Mouse (Mus musculus) lung, postnatal 4 days (tissue): ENCODE data around the gene Dnaic2.

Experiments used
- DNase-seq, 2 experiments: peaks; one replicate each; pipeline ENCODE4 v3.0.0; 2021

Dnaic2 gene

GRCm38 (mm10) chr11:114702311-114702995, 24.8 kb upstream of the Dnaic2 start:
- DNase-seq = no peak

GRCm38 (mm10) chr11:114702996-114703361, 24.2 kb upstream of the Dnaic2 start:
- no peak for DNase-seq

GRCm38 (mm10) chr11:114704071-114704913, 22.9 kb upstream of the Dnaic2 start:
- DNase-seq = no peak

GRCm38 (mm10) chr11:114706358-114706757, 20.9 kb upstream of the Dnaic2 start:
- no peak for DNase-seq

- no peak for DNase-seq
Observed at GRCm38 (mm10) chr11:114711393-114711792, 15.8 kb upstream of the Dnaic2 start.

- no peak for DNase-seq
Observed at GRCm38 (mm10) chr11:114711861-114712260, 15.3 kb upstream of the Dnaic2 start.

GRCm38 (mm10) chr11:114714526-114714925, 12.7 kb upstream of the Dnaic2 start:
- DNase-seq = no peak

GRCm38 (mm10) chr11:114715531-114715930, 11.7 kb upstream of the Dnaic2 start:
- DNase-seq = no peak

- no peak for DNase-seq
Observed at GRCm38 (mm10) chr11:114720535-114720934, 6.7 kb upstream of the Dnaic2 start.

GRCm38 (mm10) chr11:114722438-114722837, 4.8 kb upstream of the Dnaic2 start:
- no peak for DNase-seq

- peak in 1 of 2 experiments; percentile 39 for DNase-seq
Observed at GRCm38 (mm10) chr11:114723030-114723429, 4.2 kb upstream of the Dnaic2 start.

- peak; percentile 47 to 55 for DNase-seq
Observed at GRCm38 (mm10) chr11:114724787-114725590, 2.2 kb upstream of the Dnaic2 start.

- no peak for DNase-seq
Observed at GRCm38 (mm10) chr11:114727826-114728186, 598 bp downstream of the Dnaic2 start.

GRCm38 (mm10) chr11:114728333-114728732, 1.1 kb downstream of the Dnaic2 start:
- DNase-seq = peak; percentile 51 to 66

GRCm38 (mm10) chr11:114729832-114730363, 2.7 kb downstream of the Dnaic2 start:
- DNase-seq = no peak

- DNase-seq = no peak
Observed at GRCm38 (mm10) chr11:114731711-114732110, 4.5 kb downstream of the Dnaic2 start.

- no peak for DNase-seq
Observed at GRCm38 (mm10) chr11:114732890-114733289, 5.7 kb downstream of the Dnaic2 start.

GRCm38 (mm10) chr11:114736111-114736510, 8.9 kb downstream of the Dnaic2 start:
- no peak for DNase-seq

- DNase-seq = peak in 1 of 2 experiments; percentile 57
Observed at GRCm38 (mm10) chr11:114736913-114737624, 9.9 kb downstream of the Dnaic2 start.

- no peak for DNase-seq
Observed at GRCm38 (mm10) chr11:114740598-114740997, 13.4 kb downstream of the Dnaic2 start.

GRCm38 (mm10) chr11:114741451-114741850, 14.2 kb downstream of the Dnaic2 start:
- no peak for DNase-seq

- peak; percentile 83 to 91 for DNase-seq
Observed at GRCm38 (mm10) chr11:114745134-114745533, 17.9 kb downstream of the Dnaic2 start.
